In genomic region chr10:105574695-105575660, GRCm38 (mm10) we compare ENCODE assay signal across 8 mouse cellular contexts. TPM values are rescaled to one million over a fixed set of nuclear protein-coding genes. Genes with fewer than 3 reads are reported as not detected.
DNase-seq lines count a peak whose midpoint lies in the region; ATAC-seq and TF ChIP-seq lines count a peak whose summit lies in the region.

No protein-coding gene starts in this region.

- H3K27me3 ChIP-seq in embryonic facial prominence, embryonic 15.5 days: no peaks in the 10 kb centered on the region
- no peaks in the 10 kb centered on the region for H3K27me3 ChIP-seq in kidney, embryonic 14.5 days (ENCODE audit: control insufficient read depth, insufficient read depth, low read length)
- no peaks in the 10 kb centered on the region for H3K27me3 ChIP-seq in limb, embryonic 15.5 days

- no peak overlapping the region for H3K27ac ChIP-seq in bone marrow, adult 2 months (ENCODE audit: control insufficient read depth, insufficient read depth, low read depth, low read length, poor library complexity)
- peak overlapping the region; percentile 93 for H3K27ac ChIP-seq in embryonic facial prominence, embryonic 15.5 days (replicated peaks)
- H3K27ac ChIP-seq in kidney, embryonic 14.5 days (ENCODE audit: low read depth, low read length): 0 out of 2 replicates have a peak overlapping the region, but pooled peaks have one; percentile 38
- peak overlapping the region; percentile 91 for H3K27ac ChIP-seq in limb, embryonic 15.5 days

- peak overlapping the region; percentile 82 for H3K4me2 ChIP-seq in embryonic facial prominence, embryonic 15.5 days (replicated peaks)
- H3K4me2 ChIP-seq in kidney, embryonic 14.5 days (replicated peaks; ENCODE audit: low read depth, low read length): peak overlapping the region; percentile 85
- H3K4me2 ChIP-seq in limb, embryonic 15.5 days: peak overlapping the region; percentile 91

- TF ChIP-seq POLR2A in bone marrow, adult 2 months (IDR thresholded peaks at IDR 0.05; ENCODE audit: borderline replicate concordance, control insufficient read depth, low read depth, low read length): no peak

- H3K9ac ChIP-seq in embryonic facial prominence, embryonic 15.5 days: peak overlapping the region; percentile 21
- H3K9ac ChIP-seq in kidney, embryonic 14.5 days (ENCODE audit: low read depth, low read length): peak overlapping the region; percentile 74; the same call in 1 of the 2 replicates
- H3K9ac ChIP-seq in limb, embryonic 15.5 days: peak overlapping the region; percentile 2

- peak; percentile 99 for DNase-seq in 416B (ENCODE audit: low read depth)
- DNase-seq in heart, adult 9 months (ENCODE audit: low spot score in 2 of 2): peak; percentile 84 to 92
- DNase-seq in monocyte, adult 2 months (ENCODE audit: low read depth in 1 of 2, low spot score in 2 of 2): peak; percentile 83 to 87
- DNase-seq in spleen, postnatal 36 days (ENCODE audit: low spot score in 2 of 2): peak; percentile 69 to 77

- peak overlapping the region; percentile 32 for H3K4me3 ChIP-seq in bone marrow, adult 2 months (replicated peaks; ENCODE audit: control insufficient read depth, low read depth, low read length)
- H3K4me3 ChIP-seq in embryonic facial prominence, embryonic 15.5 days (replicated peaks): peak overlapping the region; percentile 82
- peak overlapping the region; percentile 83 for H3K4me3 ChIP-seq in kidney, embryonic 14.5 days (ENCODE audit: low read length)
- H3K4me3 ChIP-seq in limb, embryonic 15.5 days: peak overlapping the region; percentile 76

- under 1% methylated on average over 44 of the region's 44 CpGs for WGBS in bone marrow, adult 2 months
- under 1% methylated on average over 44 of the region's 44 CpGs for WGBS in embryonic facial prominence, embryonic 15.5 days
- under 1% methylated on average over 44 of the region's 44 CpGs for WGBS in kidney, embryonic 14.5 days
- under 1% methylated on average over 44 of the region's 44 CpGs for WGBS in limb, embryonic 15.5 days

- ATAC-seq in embryonic facial prominence, embryonic 15.5 days (ENCODE audit: insufficient number of reproducible peaks, low FRiP score, low TSS enrichment, low read depth): peak; percentile 66
- peak; percentile 82 for ATAC-seq in kidney, embryonic 14.5 days (ENCODE audit: low FRiP score, low TSS enrichment)
- ATAC-seq in limb, embryonic 15.5 days (ENCODE audit: insufficient number of reproducible peaks, low FRiP score, low TSS enrichment, low read depth): peak; percentile 62

- H3K36me3 ChIP-seq in embryonic facial prominence, embryonic 15.5 days: no peaks in the 10 kb centered on the region
- no peaks in the 10 kb centered on the region for H3K36me3 ChIP-seq in kidney, embryonic 14.5 days (ENCODE audit: control insufficient read depth, insufficient read depth, low read length)
- H3K36me3 ChIP-seq in limb, embryonic 15.5 days: no peaks in the 10 kb centered on the region

- H3K9me3 ChIP-seq in embryonic facial prominence, embryonic 15.5 days (replicated peaks): no peaks in the 10 kb centered on the region
- H3K9me3 ChIP-seq in kidney, embryonic 14.5 days (ENCODE audit: control insufficient read depth, low read length): no peaks in the 10 kb centered on the region
- no peaks in the 10 kb centered on the region for H3K9me3 ChIP-seq in limb, embryonic 15.5 days

- H3K4me1 ChIP-seq in bone marrow, adult 2 months (ENCODE audit: control insufficient read depth, insufficient read depth, low read length): no peaks in the 10 kb centered on the region
- peaks cover 30% of the 10 kb centered on the region for H3K4me1 ChIP-seq in embryonic facial prominence, embryonic 15.5 days
- peaks cover 21% of the 10 kb centered on the region for H3K4me1 ChIP-seq in kidney, embryonic 14.5 days (ENCODE audit: control insufficient read depth, insufficient read depth, low read length)
- peaks cover 35% of the 10 kb centered on the region; the same call in 1 of the 2 replicates for H3K4me1 ChIP-seq in limb, embryonic 15.5 days

- peak; percentile 89 for TF ChIP-seq CTCF in bone marrow, adult 2 months (IDR thresholded peaks at IDR 0.05; ENCODE audit: control insufficient read depth, insufficient read depth, low read length)

RNA-seq across cellular contexts. Expression of gene Tmtc2, which starts 0.7 kb away (rescaled TPM):
- 0.75 and 1.3 TPM in 2 replicates for polyA plus RNA-seq in bone marrow, adult 2 months (2011; ENCODE audit: insufficient read depth, insufficient read length, low replicate concordance, missing spikeins)
- polyA plus RNA-seq in embryonic facial prominence, embryonic 15.5 days (2015; fragmentation: Nextera tagmentation; extraction: Ambion mirVana): 15.2 and 15.5 TPM in 2 replicates
- 9.6 and 10.6 TPM in 2 replicates for polyA plus RNA-seq in kidney, embryonic 14.5 days (2014; fragmentation: Nextera tagmentation; extraction: Ambion mirVana)
- 19.0 and 22.0 TPM in 2 replicates for polyA plus RNA-seq in limb, embryonic 15.5 days (2015; fragmentation: Nextera tagmentation; extraction: Ambion mirVana)

Comparison
In these comparisons a context has a peak if more than half of its experiments do, and no peak if none do; other contexts are left out.
1. H3K4me3 ChIP-seq: peak in every context shown above with its lines; median percentile 83 in kidney, embryonic 14.5 days; 82 in embryonic facial prominence, embryonic 15.5 days; 76 in limb, embryonic 15.5 days; 32 in bone marrow, adult 2 months.
2. H3K9ac ChIP-seq: peak in every context shown above with its lines; median percentile 74 in kidney, embryonic 14.5 days; 21 in embryonic facial prominence, embryonic 15.5 days; 2 in limb, embryonic 15.5 days.